Mouse (Mus musculus) heart, postnatal 14 days (tissue): ENCODE results near the gene Nmnat3. TPM values are rescaled to one million over a fixed set of nuclear protein-coding genes. Genes with fewer than 3 reads are reported as not detected.
"Not testable (repeated sequence)": the region's sequence is repeated elsewhere in the genome, so short reads cannot be mapped to it uniquely, and the experiment has no call there.

ENCODE experiments used
- DNase-seq, 2 experiments: peaks; one replicate each; pipeline ENCODE4 v3.0.0; 2021 to 2022
- intact Hi-C: fragments of 180-260 bp; cut with DNase I; formaldehyde crosslinking; loops from one replicate; pipeline ENCODE4 v1.15.1; 2025
- long read RNA-seq, 2 experiments: library from polyadenylated mRNA; stranded (forward); transcript quantifications; one replicate each; pipeline ENCODE4 v2.0.0; 2021
- total RNA-seq, 2 experiments: library from RNA; stranded (reverse); gene quantifications; 2 replicates each; pipeline ENCODE4 v1.2.3; 2021

The Nmnat3 gene
- 10 to 100 TPM in 1 of 2 experiments, 1 to 10 TPM in 1; 9.2 to 11.2 TPM for total RNA-seq
- long read RNA-seq, experiment 1, transcript Nmnat3-201 (5 exons, 2,166 nt) = major isoform, 8 of 21 reads
- long read RNA-seq, experiment 1, partial matches to known transcripts = 0 of 21 reads
- long read RNA-seq, experiment 1, other reads (novel, unspliced or antisense) = 13 of 21 reads
- long read RNA-seq, experiment 2, transcript Nmnat3-201 (5 exons, 2,166 nt) = major isoform, 7 of 16 reads
- long read RNA-seq, experiment 2, partial matches to known transcripts = 0 of 16 reads
- long read RNA-seq, experiment 2, other reads (novel, unspliced or antisense) = 9 of 16 reads

GRCm38 (mm10) chr9:98287135-98287534 is at the start of gene Nmnat3:
Gene Nmnat3, plus strand, starts transcription at chr9:98287435.
- intact Hi-C loops, DNase-seq: not testable (repeated sequence)

- DNase-seq = no peak
- intact Hi-C loops = no loop called here
Observed at GRCm38 (mm10) chr9:98243481-98243880, 43.8 kb upstream of the Nmnat3 start.

- DNase-seq = peak; percentile 5 to 9
- intact Hi-C loops = no loop called here
Observed at GRCm38 (mm10) chr9:98244223-98244622, 43.0 kb upstream of the Nmnat3 start.

GRCm38 (mm10) chr9:98245226-98245625 is 42.0 kb upstream of the Nmnat3 start:
- DNase-seq = no peak
- intact Hi-C loops = no loop called here

- DNase-seq = no peak
- intact Hi-C loops = no loop called here
Observed at GRCm38 (mm10) chr9:98246351-98246750, 40.9 kb upstream of the Nmnat3 start.

GRCm38 (mm10) chr9:98260210-98260609 is 27.0 kb upstream of the Nmnat3 start:
- DNase-seq = peak in 1 of 2 experiments; percentile 3
- intact Hi-C loops = no loop called here

- intact Hi-C loops = no loop called here
- DNase-seq = no peak
Observed at GRCm38 (mm10) chr9:98261461-98262011, 25.7 kb upstream of the Nmnat3 start.

GRCm38 (mm10) chr9:98264916-98265315 is 22.3 kb upstream of the Nmnat3 start:
- intact Hi-C loops = no loop called here

GRCm38 (mm10) chr9:98272734-98273133 is 14.5 kb upstream of the Nmnat3 start:
- intact Hi-C loops = no loop called here
- DNase-seq = no peak

More at GRCm38 (mm10) chr9:98264916-98265315, 22.3 kb upstream of the Nmnat3 start:
- DNase-seq = no peak

GRCm38 (mm10) chr9:98275080-98275479 is 12.2 kb upstream of the Nmnat3 start:
- intact Hi-C loops = no loop called here
- DNase-seq = no peak

GRCm38 (mm10) chr9:98280162-98280561 is 7.1 kb upstream of the Nmnat3 start:
- DNase-seq = no peak
- intact Hi-C loops = no loop called here

GRCm38 (mm10) chr9:98285606-98286301 is 1.5 kb upstream of the Nmnat3 start:
- DNase-seq = no peak
- intact Hi-C loops = no loop called here

GRCm38 (mm10) chr9:98289665-98290064 is 2.4 kb downstream of the Nmnat3 start:
- intact Hi-C loops = no loop called here

GRCm38 (mm10) chr9:98290591-98290990 is 3.4 kb downstream of the Nmnat3 start:
- intact Hi-C loops = no loop called here
- no peak for DNase-seq

More at GRCm38 (mm10) chr9:98289665-98290064, 2.4 kb downstream of the Nmnat3 start:
- DNase-seq = no peak

- intact Hi-C loops = no loop called here
- DNase-seq = peak; percentile 84 to 87
Observed at GRCm38 (mm10) chr9:98296383-98297201, 9.4 kb downstream of the Nmnat3 start.

- DNase-seq = peak in 1 of 2 experiments; percentile 6
- intact Hi-C loops = no loop called here
Observed at GRCm38 (mm10) chr9:98297234-98297936, 10.2 kb downstream of the Nmnat3 start.

GRCm38 (mm10) chr9:98297937-98298595 is 10.8 kb downstream of the Nmnat3 start:
- intact Hi-C loops = no loop called here
- no peak for DNase-seq

- no peak for DNase-seq
- intact Hi-C loops = no loop called here
Observed at GRCm38 (mm10) chr9:98298761-98299160, 11.5 kb downstream of the Nmnat3 start.

GRCm38 (mm10) chr9:98299235-98299634 is 12.0 kb downstream of the Nmnat3 start:
- no peak for DNase-seq
- intact Hi-C loops = no loop called here
